Mouse (Mus musculus) layer of hippocampus, postnatal 25 days (tissue): ENCODE measurements at regions not wholly inside any gene's neighbourhood (a gene's known extent, or its start where the extent isn't known, plus 50 kb on each side); places are given as distances from the start of the nearest gene placed in this dataset.
A peak's percentile ranks its signal among the peaks of the same experiment; 100 is the strongest.
"Not testable (repeated sequence)": the region's sequence is repeated elsewhere in the genome, so short reads cannot be mapped to it uniquely, and the experiment has no call there.

Experiments
- DNase-seq, 2 experiments: peaks; one replicate each; pipeline ENCODE4 v3.0.0; 2022; ENCODE audit warnings: mixed read lengths in 2 of 2, low spot score in 1 of 2; ENCODE audit errors: extremely low spot score in 1 of 2

DNA sequence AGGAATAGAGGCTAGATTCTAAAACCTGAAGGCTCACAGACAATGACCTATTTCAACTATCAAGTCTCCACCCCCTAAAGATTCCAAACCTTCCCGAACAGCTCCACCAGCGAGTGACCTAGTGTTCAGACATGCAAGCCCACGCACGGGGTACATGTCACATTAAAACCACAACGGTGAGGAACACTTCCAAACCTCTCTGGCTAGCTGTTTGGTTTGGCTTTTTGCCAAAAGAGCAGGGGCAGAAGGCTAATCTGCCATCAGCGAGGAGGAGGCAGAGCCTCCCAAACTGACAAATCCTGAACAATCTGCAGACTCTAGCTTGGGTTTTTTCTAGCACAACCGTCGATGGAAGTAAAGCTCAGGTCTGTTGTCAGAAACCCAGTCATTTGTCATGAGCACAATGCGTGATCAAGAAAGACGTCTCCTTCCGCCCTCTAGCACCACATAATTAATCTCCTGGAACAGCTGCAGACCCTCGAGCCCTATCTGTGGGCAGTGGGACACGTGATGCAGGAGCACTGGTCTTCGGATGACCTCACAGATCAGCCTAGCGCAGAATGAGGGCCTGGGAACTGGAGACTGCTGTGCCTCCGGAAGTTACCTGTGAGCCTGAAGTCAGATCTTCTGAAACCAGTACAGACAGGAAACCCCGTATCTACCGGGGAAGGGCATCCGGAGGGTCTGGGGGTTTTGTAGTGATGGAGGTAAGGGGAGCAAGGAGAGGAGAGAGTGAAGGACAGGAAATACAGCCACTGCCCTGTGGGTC, 178.3 kb upstream of the Hs6st1 start:
- no peak for DNase-seq

DNA sequence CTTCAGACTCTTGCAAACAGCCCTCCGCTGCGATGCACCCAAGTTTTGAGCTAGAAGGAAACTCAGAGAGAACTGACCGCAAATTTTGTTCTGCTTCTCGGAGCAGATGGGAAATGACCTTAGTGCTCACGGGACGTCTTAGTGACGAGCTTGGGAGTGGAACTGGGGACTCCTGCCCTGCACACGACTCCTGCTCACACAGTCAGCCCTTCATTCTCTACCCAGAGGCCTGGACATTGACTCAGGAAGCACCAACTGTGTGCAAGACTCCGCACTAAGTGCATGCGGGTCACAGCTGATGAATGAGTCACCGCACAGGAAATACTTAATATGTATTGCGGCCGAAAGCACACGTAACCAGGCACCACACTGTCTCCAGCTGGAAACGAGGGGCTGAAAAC, 177.7 kb upstream of the Hs6st1 start:
- DNase-seq = no peak

DNA sequence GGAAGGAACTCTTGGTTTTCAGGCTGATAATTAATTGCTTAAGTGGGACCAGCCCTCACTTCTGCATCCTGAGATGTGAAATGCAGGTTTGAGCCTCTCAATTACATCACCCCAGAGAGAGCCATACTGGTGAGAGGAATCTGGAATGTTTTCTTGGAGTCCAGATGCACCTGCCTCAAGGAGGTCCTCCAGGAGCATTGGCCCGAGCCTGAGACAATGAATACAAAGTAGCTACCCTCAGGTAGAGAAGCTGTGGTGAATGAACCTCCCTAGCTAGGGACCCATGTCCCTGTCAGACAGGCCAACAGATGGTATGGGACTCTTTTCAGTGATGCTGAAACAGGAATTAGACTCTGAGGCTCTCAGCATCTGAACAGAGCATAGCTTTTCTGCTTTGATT, 168.7 kb upstream of the Hs6st1 start:
- DNase-seq = no peak

DNA sequence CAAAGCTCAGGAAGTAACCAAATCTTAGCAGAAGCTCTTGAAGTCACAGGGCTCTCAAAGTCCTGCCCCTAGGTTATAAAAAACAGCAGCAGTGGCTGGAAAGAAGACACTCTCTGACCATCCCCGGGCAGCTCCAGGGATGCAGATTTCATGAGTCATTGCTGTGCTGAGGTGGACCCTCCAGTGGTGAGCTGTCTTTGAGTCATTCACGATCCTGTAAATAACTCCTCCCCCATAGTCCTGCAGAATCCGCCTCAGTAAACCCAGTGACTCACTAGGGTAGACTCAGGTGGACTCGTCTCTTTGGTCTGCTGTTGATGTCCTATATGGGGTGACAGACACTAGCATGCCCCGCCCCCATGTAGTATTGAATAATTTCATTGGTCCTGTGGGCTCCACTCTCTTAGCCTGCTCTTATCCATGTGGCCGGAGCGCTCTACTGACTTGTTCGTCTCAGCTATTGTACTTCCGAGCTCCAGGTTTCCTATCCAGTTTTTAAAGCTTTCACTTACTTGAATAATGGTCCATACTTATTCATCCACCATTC, 164.1 kb upstream of the Hs6st1 start:
- DNase-seq = no peak

DNA sequence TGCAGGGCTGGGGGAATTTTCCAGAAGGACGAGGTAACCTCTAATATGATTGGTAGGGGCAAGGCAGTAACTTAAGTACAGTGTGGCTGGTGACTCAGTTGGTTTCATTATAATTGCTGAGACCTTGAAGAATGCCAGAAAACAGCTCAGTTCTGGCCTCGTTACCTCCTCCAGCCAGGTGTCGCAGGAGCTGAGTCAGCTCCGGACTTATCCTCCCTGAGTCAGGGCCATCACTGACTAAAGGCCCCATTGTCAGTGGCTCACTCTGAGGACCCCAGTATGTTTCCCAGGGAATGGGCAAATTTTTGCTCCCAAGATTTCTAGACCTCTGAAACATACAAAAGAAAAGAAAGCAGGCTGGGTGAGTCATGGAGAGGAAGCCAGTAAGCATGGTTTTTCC, 154.6 kb upstream of the Hs6st1 start:
- no peak for DNase-seq

DNA sequence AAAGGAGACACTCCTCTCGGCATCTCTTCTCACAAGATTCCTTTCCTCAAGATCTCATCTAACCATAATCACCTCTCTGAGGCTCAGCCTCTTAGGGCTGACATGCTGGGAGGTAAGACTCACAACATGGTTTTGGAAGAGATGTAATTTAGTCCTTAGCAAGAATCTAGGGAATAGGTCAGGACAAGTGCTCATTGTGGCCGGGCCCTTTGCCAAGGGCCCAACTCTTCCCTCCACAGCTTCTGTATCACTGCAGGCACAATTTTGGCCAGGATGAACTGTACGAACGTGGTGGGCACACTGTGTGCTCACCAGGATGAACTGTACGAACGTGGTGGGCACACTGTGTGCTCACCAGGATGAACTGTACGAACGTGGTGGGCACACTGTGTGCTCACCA, 154.0 kb upstream of the Hs6st1 start:
- DNase-seq = not testable (repeated sequence)

DNA sequence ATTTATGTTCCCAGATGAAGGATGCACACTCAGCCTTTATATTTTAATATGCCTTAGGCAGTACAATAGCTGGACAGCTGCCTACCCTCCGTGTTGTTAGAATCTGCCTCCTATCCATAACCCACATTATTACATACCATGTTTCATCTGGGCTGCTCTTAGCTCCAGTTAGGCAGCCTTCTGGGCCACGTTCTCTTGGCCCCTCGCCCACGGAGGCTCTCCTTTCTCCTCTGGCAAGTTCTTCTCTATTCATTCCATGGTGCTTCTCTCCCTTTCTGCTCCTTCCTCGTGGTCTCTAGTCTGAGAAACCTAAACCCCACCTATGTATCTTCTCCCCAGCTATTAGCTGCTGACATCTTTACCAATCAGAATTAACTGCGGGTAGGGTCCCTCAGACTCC, 152.7 kb upstream of the Hs6st1 start:
- no peak for DNase-seq

DNA sequence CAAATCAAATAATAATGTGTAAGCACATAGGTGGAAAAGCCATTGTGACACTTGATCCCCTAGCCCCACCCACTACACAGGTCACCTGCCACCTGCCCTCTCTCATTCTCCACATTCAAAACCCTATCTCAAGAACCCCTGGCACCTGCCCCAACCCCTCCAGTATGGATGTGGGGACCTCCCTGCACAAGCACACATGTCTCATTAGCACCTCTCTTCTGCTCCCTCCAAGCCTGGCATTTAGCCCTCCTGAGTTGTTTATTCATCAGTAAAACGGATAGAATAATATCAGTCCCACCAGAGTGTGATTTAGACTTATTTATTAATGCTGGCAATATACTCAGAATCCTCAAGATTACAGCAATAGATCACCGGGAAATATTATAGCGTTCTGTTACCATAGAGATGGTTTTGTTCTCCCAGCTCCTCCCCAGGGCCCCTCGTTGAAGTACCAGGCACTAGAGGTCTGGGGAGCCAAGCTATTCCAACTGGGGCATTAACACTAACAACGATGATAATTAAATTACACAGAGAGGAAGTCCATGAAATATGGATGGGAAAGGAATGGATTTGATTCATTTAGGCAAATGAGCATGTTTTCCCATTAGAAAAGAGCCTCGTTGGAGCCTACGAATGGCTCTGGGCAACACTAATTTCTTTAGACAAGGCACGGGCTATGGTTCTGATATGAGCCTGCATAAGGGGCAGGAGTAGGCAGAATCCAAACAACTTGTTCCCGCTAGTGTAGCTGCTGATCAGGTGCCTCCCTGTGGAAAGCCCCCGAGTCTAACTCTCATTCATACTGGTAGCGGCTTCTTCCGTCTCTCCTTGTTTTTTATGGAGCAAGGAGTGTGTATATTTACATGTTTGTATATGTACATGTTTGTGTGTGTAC, 148.1 kb upstream of the Hs6st1 start:
- no peak for DNase-seq

DNA sequence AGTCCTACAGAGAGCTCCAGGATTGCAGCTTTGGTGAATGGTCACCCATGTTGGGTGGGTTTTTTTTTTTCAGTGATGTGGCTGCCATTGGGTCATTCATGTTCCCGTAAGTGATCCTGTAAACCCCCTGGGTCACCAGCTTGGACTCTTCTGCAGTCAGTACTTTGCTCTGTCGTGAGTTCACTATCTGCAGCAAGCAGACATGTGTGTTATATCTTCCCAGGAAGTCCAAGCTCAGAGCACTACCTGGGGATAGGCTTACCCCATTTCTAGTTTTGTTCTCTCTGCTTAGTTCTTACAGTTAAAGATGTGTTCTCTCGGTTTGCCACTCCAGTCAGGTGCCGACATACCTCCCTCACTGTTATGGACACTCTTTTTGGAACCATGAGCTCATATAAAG, 143.4 kb upstream of the Hs6st1 start:
- no peak for DNase-seq

DNA sequence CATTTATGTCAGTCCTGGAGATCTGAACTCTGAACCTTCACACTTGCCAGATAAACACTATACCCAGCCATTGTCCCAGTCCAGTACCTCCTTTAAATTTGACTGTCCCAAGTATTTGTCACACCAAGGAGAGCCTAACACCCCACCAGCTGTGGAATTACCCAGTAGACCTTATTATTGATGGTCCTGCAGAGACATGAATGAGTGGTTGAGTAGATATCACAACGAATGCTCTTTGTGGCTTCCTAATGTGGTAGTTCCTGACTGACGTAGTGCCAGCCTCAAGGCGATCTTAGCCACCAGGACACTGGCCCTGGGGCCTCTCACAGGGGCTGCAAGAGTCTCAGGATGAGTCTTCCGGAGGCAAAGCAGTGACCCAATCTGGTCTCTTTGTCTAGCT, 142.9 kb upstream of the Hs6st1 start:
- no peak for DNase-seq

DNA sequence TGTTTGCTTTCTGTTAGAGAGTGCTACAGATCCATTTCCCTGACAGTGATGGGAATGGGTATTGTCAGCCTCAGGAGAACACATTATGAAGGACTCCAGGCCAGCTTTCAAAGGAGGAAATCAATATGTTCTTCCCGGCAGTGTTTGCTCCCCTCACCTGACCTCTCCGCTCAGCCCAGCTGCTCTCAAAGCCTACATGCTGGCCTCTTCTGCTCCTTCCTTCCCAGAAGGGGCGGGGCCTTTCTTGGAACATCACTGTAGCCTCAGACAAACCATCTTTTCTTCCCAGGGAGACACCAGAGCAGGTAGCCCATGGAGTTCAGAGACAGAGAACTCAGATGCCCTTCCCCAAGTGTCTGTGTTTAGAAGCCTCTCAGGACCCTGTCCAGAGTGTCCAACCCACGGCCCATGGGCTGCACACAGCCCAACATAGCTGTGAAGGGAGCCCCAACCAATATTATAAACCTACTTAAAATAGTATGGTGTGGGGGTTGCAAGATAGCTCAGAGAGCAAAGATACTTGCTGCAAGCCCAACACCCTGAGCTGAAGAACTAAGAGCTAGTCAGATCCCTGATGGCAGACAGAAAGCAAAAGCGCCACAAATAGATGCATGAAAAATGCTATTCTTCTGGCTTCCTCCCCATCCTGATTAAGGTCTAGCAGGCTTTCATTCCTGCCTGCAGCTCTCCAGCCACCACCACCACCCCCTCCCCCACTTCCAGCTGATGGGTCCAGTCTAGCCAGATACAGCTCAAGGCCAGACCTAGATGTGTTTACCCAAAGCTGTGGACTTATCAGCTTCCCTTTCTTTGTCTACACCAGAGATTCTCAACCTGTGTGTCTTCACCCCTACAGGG, 141.8 kb upstream of the Hs6st1 start:
- no peak for DNase-seq

DNA sequence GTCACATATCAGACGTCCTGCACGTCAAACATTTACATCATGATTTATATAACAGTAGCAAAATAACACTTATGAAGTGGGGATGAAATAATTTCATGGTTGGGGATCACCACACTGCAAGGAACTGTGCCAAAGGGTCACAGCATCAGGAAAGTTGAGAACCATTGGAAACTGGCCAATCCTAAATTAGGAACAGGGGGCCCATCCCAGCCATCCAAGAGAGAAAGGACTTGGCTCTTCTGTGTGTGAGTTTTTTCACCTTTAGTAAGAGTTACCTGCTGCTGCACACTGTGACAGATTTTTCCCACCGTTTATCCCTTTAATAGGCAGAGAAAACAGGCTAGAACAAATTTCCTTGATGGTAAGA, 141.2 kb upstream of the Hs6st1 start:
- DNase-seq = no peak

DNA sequence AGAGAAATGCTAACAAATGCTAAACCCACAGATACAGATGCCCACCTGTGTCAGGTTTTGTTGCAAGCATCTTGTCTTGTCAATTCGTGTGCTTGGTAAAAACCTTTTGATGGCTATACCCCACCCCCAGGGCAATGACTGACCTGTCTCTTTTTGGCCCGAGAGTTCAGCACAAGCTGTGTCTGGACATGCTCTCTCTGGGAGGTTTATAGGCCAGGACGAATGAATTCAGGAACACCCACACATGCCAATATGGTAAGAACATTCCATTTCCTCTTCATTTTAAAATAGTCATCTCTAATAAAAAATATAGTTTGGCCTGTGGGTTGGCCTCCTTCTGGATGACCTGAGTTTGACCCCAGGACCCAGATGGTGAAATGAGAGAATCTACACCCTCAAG, 137.8 kb upstream of the Hs6st1 start:
- no peak for DNase-seq

DNA sequence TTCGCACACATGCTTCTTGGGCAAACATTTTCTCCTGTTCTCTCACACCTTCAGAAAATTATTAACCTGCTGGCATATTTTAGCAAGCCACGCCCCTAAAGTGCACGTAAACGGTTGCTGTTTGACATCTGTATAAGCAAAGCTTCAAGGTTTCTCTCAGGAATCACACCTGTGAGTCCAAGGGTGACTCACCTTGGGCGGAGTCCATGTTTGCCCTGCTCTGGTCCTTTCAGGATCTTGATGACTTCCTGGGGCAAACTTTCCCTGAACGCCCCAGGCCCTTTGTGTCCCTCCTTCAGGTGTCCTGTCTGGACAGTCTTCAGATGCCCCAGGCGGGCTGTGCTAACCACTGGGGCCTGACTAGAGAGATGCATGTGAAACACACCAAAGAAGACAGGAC, 137.1 kb upstream of the Hs6st1 start:
- DNase-seq = no peak

DNA sequence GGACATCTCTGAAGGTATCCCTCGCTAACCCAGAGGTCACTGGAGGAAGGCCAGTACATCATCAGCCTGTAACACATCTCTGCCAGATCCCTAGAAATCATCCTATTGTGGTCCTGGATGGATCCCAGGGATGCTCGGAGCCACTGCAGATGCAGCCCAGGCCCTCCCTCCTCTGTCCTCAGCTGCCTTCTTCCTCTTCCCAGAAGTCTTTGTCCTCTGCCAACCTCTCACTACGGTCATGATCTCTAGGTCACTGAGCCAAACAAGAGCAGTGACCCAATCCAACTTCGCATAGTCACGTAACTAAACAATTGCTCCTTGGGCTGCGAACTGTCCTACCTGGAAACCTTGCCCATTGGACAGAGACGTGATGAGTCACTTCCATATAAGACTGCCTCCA, 134.7 kb upstream of the Hs6st1 start:
- no peak for DNase-seq

DNA sequence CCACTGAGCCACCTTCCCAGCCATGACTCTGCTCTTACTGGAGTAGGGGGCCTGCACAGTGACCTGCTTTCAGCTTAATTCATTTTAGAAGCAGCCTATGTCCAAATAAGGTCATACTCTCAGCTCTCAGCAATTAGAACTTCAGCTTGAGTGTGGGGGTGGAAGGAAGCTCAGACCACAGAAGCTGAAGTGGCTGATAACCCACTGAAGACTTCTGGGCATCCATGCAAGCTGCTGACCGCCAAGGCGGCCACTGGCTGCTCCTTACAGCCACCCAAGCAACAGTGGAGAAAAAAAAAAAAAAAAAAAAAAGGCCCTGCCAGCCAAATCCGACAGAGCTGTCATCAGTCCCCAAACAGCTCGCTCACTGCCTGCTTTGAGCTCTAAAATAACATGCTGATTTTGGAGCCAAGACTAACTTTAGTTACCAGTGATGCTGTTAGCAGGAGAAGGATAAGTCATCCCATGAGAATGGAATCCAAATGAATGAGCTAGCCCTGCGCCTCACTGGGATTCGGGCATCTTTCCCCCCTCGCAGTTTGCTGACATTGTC, 133.0 kb upstream of the Hs6st1 start:
- peak in 1 of 2 experiments; percentile 26 for DNase-seq

DNA sequence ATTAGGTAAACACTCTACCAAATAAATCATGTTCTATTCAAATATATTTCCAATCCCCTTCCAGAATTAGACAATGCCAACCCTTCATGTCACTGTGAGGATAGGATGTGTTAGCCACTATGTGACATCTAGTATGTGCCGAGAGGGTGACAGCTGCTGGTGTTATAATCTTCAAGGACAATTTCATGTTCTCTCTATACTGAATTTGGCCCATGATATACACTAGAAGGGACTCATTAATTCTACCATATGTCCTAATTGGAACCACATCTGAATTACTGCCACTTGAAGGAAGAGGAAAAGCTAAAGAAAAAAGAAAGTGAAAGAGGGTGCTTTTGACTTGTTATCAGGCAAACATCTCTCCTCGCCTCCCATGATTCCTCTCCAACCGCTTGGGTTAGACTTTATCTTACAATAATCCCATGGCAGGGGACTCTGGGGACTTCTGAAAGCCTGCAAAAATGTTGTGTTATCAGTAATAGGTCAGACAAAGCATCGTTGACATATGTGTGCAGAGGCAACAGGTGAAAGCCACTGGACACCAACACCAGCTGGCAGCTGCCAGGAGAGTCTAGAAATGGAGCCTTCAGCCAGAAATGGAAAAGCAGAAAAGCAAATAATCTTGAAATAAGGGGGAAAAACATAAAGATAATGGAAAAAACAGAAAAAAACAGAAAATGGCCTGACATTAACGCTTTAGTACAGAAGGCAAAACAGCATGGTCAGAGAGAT, 131.7 kb upstream of the Hs6st1 start:
- DNase-seq = no peak

DNA sequence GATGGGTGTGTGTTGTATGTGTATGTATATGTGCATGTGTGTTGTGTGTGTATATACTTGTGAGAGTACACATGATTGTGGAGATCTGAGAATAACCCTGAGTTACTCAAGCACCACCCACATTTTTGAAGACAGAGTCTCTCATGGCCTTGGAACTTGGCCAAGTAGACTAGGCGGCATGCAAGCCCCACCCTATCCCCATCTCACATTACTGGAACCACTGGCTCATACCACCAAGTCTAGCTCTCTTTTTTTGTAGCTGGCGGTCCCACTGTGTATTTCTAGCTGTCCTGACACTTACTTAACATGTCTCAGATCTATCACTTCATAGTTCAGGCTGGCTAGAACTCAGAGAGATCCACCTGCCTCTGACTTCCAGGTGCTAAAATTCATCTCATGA, 128.0 kb upstream of the Hs6st1 start:
- DNase-seq = no peak

DNA sequence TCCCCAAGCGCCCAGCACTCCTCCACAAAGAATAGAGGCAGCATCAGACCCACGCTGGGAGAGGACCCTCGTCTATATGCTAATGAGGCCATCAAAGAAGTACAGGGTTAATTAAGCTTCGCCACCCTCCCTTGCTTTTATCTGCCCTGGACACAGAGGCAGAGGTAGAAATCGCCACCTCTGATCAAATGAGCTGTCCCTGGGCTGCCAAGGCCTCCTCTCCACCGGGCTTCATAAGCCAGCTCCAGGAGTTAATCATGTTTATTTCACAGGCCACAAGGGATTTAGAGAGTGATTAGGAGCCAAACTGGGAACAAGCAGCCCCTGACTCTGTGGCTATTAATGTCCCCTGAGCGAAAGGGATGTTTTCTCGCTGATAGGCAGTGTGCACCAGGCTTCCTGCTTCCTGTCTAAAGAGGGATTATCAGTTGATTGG, 126.5 kb upstream of the Hs6st1 start:
- no peak for DNase-seq

DNA sequence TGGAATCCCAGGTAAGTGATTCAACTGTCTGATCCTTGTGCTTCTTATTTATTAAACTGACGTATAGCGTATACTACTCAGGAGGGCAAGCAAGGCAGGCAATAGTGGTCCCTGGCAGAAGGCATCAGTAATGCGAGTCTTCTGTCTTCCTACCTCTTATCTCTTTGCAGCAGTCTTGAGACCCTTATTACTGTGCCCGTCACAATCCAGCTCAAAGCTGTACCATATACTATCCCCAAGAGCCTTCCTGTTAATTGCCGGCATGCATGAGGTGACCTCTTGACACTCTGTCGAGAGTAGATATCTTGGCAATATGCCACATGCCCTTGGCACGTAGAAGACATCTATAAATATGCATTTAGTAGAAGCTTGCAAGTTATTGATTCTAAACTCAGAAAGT, 126.0 kb upstream of the Hs6st1 start:
- no peak for DNase-seq
